Mouse (Mus musculus): ENCODE results near the gene Adipor2.
"Not testable (repeated sequence)": the region's sequence is repeated elsewhere in the genome, so short reads cannot be mapped to it uniquely, and the experiment has no call there.

The Adipor2 gene

GRCm38 (mm10) chr6:119417354-119417753 lies at the start of gene Adipor2:
Adipor2 (minus strand) TSS chr6:119417704.
- DNase-seq (ENCODE audit: low spot score in 2 of 2), result no peak

GRCm38 (mm10) chr6:119466161-119466560 lies 48.7 kb upstream of the Adipor2 start:
- DNase-seq (ENCODE audit: low spot score in 2 of 2), result no peak

- no peak for DNase-seq (ENCODE audit: low spot score in 2 of 2)
Observed at GRCm38 (mm10) chr6:119460391-119460790, 42.9 kb upstream of the Adipor2 start.

- no peak for DNase-seq (ENCODE audit: low spot score in 2 of 2)
Observed at GRCm38 (mm10) chr6:119459041-119459440, 41.5 kb upstream of the Adipor2 start.

- no peak for DNase-seq (ENCODE audit: low spot score in 2 of 2)
Observed at GRCm38 (mm10) chr6:119458166-119458565, 40.7 kb upstream of the Adipor2 start.

- DNase-seq (ENCODE audit: low spot score in 2 of 2), result peak; percentile 48 to 67
Observed at GRCm38 (mm10) chr6:119451981-119452499, 34.5 kb upstream of the Adipor2 start.

- DNase-seq (ENCODE audit: low spot score in 2 of 2), result no peak
Observed at GRCm38 (mm10) chr6:119450965-119451943, 33.8 kb upstream of the Adipor2 start.

GRCm38 (mm10) chr6:119449060-119449499 lies 31.6 kb upstream of the Adipor2 start:
- DNase-seq (ENCODE audit: low spot score in 2 of 2), result no peak

GRCm38 (mm10) chr6:119448321-119449059 lies 31.0 kb upstream of the Adipor2 start:
- DNase-seq (ENCODE audit: low spot score in 2 of 2), result no peak

- DNase-seq (ENCODE audit: low spot score in 2 of 2), result no peak
Observed at GRCm38 (mm10) chr6:119445671-119446607, 28.4 kb upstream of the Adipor2 start.

- DNase-seq (ENCODE audit: low spot score in 2 of 2), result peak; percentile 25 to 70
Observed at GRCm38 (mm10) chr6:119443742-119444645, 26.5 kb upstream of the Adipor2 start.

GRCm38 (mm10) chr6:119442729-119443128 lies 25.2 kb upstream of the Adipor2 start:
- DNase-seq (ENCODE audit: low spot score in 2 of 2), result not testable (repeated sequence)

- DNase-seq (ENCODE audit: low spot score in 2 of 2), result no peak
Observed at GRCm38 (mm10) chr6:119437894-119438761, 20.6 kb upstream of the Adipor2 start.

- DNase-seq (ENCODE audit: low spot score in 2 of 2), result no peak
Observed at GRCm38 (mm10) chr6:119434394-119434793, 16.9 kb upstream of the Adipor2 start.

GRCm38 (mm10) chr6:119431751-119432324 lies 14.3 kb upstream of the Adipor2 start:
- DNase-seq (ENCODE audit: low spot score in 2 of 2), result no peak

- peak; percentile 40 to 59 for DNase-seq (ENCODE audit: low spot score in 2 of 2)
Observed at GRCm38 (mm10) chr6:119430508-119430907, 13.0 kb upstream of the Adipor2 start.

- no peak for DNase-seq (ENCODE audit: low spot score in 2 of 2)
Observed at GRCm38 (mm10) chr6:119429311-119429710, 11.8 kb upstream of the Adipor2 start.

- DNase-seq (ENCODE audit: low spot score in 2 of 2), result no peak
Observed at GRCm38 (mm10) chr6:119428611-119429010, 11.1 kb upstream of the Adipor2 start.

- no peak for DNase-seq (ENCODE audit: low spot score in 2 of 2)
Observed at GRCm38 (mm10) chr6:119421001-119421400, 3.5 kb upstream of the Adipor2 start.
